Mouse (Mus musculus) olfactory bulb, adult 2 months (tissue): ENCODE results near the gene Casc4. TPM values are rescaled to one million over a fixed set of nuclear protein-coding genes. Genes with fewer than 3 reads are reported as not detected.

Experiments used
- H3K27ac ChIP-seq: fragments of 200-500 bp; 2 replicates; pipeline ENCODE4 v1.5.1; 2012; ENCODE audit warnings: low read depth, low read length; ENCODE audit not compliant: insufficient read depth
- H3K4me1 ChIP-seq: fragments of 200-500 bp; 2 replicates; pipeline ENCODE4 v1.6.1; 2012; ENCODE audit warnings: low read length; ENCODE audit not compliant: control insufficient read depth, insufficient read depth
- H3K4me3 ChIP-seq: fragments of 200-500 bp; 2 replicates; pipeline ENCODE4 v1.5.1; 2012; ENCODE audit warnings: mild to moderate bottlenecking, low read depth, low read length, moderate library complexity; ENCODE audit not compliant: insufficient read depth
- CTCF ChIP-seq: fragments of 200-500 bp; IDR thresholded peaks from 2 replicates; pipeline ENCODE4 v1.5.1; 2012; ENCODE audit warnings: low read depth, mild to moderate bottlenecking, low read length, moderate library complexity; ENCODE audit not compliant: insufficient read depth
- POLR2A ChIP-seq: fragments of 200-500 bp; IDR thresholded peaks from 2 replicates; pipeline ENCODE4 v1.6.1; 2012; ENCODE audit warnings: mild to moderate bottlenecking, low read depth, low read length, moderate library complexity; ENCODE audit not compliant: insufficient read depth
- WGBS: fragments of 180-500 bp; shearing (Covaris S2); methylation state at CpG from one replicate; pipeline ENCODE4 v1.1.7; 2018; 5-methylcytosine and 5-hydroxymethylcytosine counted together
- polyA plus RNA-seq: library from polyadenylated mRNA; stranded (reverse); fragments of >200 nt; gene quantifications from 2 replicates; pipeline ENCODE4 v1.2.4, GENCODE M21; 2012; ENCODE audit warnings: low replicate concordance; ENCODE audit not compliant: missing spikeins, insufficient read depth, insufficient read length

The Casc4 gene
- polyA plus RNA-seq, 1 experiment = not detected

- WGBS = under 1% methylated on average over 47 of the region's 47 CpGs
- TF ChIP-seq POLR2A (no peak), CTCF (no peak)
These were observed 89.7 kb downstream of the Casc4 start for GRCm38 (mm10) chr2:121956224-121957018.

DNA sequence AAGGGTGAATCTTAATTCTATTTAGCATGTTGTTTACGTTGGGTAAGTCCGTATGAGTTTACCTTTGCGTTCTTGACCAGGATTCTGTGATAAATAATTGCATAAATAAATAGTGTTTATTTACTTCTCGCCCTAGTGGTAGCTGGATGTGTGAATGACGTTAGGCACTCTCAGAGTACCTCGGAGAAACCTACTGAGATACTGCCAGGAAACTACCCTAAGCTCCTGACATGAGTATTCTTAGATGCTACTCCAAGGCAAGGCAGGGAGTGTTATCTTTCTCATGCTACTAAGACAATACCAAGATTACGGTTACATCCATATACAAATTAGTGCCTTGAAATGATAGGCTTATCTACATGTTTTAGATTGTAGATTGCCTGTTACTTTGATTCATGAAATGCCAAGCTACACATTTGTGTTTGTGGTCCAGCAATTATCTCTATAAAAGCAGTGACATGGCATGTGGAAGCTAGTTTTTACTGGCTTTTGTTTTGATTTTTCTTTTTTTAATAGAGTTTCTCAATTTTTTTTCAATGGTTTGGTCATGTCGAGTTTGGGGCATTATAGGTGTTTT lies 90.5 kb downstream of the Casc4 start:
- peaks cover 5% of the 10 kb centered on the region; the same call in 1 of the 2 replicates for H3K4me1 ChIP-seq
- TF ChIP-seq CTCF (no peak), POLR2A (no peak)
- no peak overlapping the region for H3K27ac ChIP-seq
- no peak overlapping the region for H3K4me3 ChIP-seq
- WGBS = 4% methylated on average over 8 of the region's 8 CpGs

More at GRCm38 (mm10) chr2:121956224-121957018, 89.7 kb downstream of the Casc4 start:
- Histone ChIP-seq H3K27ac (peak overlapping the region; percentile 77), H3K4me3 (peak overlapping the region; percentile 61), H3K4me1 (peaks cover 5% of the 10 kb centered on the region; the same call in 1 of the 2 replicates)

Other genes starting within 250 kb of the Casc4 start
- not detected in 2 replicates for gene Frmd5, start 59.9 kb upstream of the Casc4 start, polyA plus RNA-seq
- gene Ctdspl2, start 89.0 kb downstream of the Casc4 start, polyA plus RNA-seq = not detected in 2 replicates
- gene Mageb3, start 89.1 kb downstream of the Casc4 start, polyA plus RNA-seq = not detected in 2 replicates
- not detected in 2 replicates for gene Eif3j1, start 161.6 kb downstream of the Casc4 start, polyA plus RNA-seq